Mouse (Mus musculus) urinary bladder, adult 18-20 months (tissue): ENCODE results near the gene Slc6a19.
"Not testable (repeated sequence)": the region's sequence is repeated elsewhere in the genome, so short reads cannot be mapped to it uniquely, and the experiment has no call there.

Experiments used
- DNase-seq, 2 experiments: peaks; one replicate each; pipeline ENCODE4 v3.0.0; 2022; ENCODE audit warnings: low spot score in 2 of 2, mixed read lengths in 2 of 2

The Slc6a19 gene

DNA sequence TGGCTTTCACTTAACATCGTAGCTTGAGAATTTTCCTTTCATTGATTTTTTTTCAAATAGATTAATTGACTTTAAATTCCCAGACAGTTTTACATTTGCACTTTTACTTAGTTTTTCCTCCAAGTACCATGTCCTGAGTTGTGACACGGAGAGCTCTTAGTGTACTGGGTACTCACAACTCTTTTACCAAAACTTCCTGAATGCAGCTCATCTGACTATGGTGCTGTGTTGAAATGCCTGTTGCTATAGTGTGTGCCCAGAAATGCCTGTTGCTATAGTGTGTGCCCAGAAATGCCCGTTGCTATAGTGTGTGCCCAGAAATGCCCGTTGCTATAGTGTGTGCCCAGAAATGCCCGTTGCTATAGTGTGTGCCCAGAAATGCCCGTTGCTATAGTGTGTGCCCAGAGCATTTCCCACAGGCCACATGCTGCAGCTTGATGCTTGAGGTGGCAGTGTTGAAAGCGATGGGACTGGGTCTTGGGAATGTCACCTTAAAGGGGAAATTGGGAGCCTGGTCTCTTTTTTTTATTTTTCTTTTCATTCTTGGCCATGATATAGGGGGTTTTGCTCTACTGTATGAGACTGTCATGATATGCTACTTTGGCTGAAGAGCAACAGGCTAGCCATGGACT lies at the start of gene Slc6a19:
Gene Slc6a19 (minus strand): TSS at position 172 of the 632 bp plus-strand sequence.
- no peak for DNase-seq

DNA sequence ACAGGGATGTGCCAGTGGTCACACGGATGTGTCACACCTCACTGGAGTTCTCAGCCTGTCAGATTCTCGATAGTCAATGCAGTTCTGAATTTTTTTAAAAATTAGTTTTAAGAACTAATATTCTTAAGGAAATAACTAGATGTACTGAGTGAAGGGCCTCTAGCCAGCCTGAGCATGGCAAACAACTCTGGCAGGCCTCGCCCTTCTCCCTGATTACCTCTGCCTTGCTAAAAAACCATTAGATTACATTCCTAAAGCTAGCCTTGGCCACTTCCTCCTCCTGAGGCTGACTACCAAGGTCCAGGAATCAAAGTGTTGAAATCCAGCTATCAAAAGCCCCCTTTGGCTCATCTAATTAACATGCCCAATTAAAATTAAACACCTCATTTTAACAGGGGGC lies 46.6 kb upstream of the Slc6a19 start:
- no peak for DNase-seq

DNA sequence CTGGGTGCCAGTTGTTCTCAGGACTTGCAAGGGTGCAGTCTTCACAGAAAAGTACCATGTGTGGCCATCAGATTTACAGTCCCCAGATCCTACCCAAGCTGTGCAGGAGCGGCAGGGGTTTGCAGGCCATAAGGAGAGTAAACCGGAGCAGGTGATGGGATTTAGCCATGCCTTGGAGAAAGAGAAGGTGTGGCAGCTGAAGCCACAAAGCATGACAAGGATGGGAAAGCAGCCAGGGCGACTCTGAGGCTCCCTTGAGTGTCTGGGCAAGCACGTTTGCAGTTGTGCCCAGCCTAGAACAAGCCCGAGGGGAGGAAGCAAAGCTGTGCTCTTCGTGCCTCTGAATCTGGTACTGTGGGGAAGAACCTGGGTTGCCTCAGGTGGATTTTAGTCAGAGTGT lies 45.8 kb upstream of the Slc6a19 start:
- DNase-seq: no peak

DNA sequence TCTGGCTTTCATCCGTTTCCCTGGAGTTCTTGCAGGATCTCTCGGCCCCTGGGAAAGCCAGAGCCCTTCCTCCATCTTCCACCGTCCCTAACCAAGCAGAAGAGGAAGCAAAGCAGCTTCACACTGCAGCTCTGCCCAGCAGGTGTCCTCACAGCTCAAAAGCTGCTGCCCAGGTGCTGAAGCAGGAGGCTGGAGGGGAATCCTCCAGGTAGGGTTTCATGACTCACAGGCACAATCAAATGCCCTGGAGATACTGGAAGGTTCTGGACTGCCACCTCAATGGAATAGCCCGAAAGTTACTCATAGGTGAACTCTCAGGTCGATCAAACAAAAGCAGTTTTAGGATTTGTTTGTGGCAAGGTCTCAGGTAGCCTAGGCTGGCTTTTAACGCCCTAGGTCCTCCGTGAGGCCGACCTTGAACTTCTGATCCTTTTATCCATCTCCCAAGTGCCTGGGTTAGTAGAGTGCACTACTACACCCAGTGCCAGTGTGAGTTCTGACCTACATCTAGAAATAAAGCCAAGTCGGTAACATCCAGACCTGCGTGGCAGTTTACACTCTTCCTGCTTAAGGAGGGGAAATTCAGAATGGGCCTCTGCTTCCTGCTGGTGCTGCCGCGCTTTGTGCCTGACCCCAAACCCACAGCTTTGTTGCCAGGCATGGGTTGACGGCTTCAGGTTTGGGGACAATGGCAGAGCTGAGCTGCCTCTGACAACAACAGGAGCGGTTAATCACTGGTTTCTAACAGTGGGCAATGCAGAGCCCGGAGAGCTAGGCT lies 44.2 kb upstream of the Slc6a19 start:
- DNase-seq: peak in 1 of 2 experiments; percentile 66

DNA sequence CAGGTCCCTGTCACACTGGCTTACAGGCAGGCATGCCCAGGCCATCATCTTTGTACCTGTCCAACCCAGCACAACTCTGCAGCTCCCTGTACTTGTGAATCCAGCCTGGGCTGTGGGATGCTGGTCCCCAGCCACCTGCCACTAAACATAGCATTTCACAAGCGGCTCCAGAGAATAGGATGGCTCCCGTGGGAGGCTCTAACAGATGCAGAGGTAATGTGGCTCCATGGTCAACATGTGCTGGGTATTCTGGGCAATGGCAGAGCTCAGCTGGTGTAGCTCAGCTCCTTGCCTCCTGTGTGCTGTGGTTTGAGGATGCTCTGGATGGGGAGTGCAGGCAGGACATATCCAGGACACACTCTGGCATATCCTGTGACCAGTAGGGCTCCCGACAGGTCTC lies 39.0 kb upstream of the Slc6a19 start:
- no peak for DNase-seq

DNA sequence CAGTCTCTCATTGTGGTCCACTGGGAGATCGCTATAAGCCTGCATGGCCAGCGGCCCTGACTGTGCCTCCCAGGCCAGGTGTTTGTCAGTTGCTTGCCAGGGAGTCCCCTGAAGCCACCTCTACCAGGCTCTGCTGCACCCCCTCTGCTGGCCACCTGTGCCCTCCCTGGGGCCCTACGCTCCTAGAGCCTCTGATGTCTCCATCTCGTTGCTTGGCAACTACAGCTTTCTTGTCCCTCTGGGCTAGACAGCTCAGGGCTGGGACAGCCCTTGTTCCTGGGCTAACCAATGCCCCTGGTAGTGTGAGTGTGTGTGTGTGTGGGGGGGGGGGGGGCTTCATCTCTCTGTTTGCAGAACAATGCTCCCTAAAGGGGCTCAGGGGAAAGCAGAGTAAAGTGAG lies 38.3 kb upstream of the Slc6a19 start:
- no peak for DNase-seq

DNA sequence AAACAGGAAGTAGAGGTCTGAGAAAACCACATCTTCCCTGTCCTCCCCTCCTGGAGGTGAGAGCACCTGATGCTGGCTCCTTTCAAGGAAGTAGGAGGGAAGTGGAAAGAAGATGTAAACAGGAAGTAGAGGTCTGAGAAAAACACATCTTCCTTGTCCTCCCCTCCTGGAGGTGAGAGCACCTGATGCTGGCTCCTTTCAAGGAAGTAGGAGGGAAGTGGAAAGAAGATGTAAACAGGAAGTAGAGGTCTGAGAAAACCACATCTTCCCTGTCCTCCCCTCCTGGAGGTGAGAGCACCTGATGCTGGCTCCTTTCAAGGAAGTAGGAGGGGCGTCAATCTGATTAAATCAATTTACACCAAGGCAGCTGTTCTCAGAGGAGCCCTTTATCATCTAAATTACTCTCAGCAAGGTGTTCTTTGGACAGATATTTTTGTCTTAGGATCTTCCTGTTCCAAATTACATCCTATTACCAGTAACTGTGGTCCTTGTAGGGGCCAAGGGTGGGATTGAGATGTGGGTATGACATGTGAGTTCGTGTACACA lies 35.8 kb upstream of the Slc6a19 start:
- not testable (repeated sequence) for DNase-seq

DNA sequence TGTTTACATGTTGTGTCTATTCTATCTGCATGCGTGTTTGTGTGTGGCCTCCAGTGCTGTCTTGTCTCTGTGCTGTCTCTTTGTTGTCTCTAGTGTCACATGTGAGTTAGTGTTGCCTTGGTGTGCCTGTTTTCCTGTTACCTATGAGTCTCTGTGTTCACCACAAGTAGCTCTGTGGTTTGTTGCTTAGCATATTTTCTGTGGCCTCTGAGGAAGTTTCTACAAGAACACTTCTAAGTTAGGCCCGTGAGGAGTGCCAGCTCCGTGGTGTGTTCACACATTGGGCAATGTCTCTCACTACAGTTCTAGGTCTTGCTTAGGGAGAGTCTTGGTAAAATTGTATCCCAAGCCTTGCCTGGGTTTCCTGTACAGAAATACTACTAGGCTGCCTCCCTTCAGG lies 32.3 kb upstream of the Slc6a19 start:
- no peak for DNase-seq

DNA sequence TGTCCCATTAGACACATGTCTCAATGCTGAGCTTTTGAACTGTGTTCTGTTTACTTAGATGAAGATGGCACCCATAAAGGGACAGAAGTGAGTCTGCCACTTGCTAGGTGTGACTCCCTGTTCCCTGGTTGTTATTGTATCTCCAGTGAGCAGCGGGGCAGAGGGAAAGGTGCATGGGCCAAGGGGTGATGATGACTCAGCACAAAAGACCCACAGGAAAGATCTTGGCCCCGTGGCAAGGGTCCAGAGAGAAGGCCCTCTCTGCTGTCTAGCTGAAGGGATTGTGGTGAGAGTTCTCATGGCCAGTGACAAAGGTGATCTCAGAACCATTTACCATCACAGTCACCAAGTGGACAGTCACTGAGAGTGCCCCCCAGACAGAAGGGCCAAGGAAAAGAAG lies 31.3 kb upstream of the Slc6a19 start:
- DNase-seq: no peak

DNA sequence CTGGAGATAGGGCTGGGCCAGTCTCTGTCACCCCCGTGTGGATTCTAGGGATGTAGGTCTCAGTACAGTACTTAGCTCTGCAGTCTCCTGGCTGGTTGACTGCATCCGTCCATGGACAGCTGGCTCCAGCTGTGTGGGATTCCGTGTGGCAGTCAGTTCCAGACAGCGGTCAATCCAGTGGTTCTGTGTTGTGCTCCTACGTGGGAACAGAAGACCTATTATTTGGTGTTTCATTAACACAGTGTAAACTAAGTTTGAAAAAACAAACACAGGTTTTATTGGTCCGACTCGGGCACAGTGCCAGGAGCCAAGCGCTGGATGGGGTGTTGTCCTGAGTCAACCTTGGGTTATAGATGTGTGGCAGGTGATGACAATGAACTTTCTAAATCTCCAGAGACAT lies 30.6 kb upstream of the Slc6a19 start:
- peak; percentile 51 to 69 for DNase-seq

DNA sequence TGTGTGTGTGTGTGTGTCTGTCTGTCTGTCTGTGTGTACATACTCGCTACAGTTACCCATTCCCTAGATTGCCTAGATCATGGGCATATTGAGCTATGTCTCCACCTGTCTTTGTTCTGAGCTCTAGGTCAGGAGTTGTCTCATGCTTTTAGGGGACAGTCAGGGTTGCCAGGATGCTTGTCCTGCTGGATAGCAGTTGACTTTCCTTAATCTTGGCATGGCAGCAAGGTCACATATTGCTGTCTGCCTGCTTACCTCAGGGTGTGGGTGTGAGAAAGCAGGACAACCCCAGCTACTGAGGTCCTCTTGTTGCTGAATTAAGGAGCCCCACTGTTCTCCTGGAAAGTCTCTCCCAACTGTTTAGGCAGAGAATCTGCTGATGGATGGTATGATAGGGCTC lies 29.7 kb upstream of the Slc6a19 start:
- DNase-seq: no peak

DNA sequence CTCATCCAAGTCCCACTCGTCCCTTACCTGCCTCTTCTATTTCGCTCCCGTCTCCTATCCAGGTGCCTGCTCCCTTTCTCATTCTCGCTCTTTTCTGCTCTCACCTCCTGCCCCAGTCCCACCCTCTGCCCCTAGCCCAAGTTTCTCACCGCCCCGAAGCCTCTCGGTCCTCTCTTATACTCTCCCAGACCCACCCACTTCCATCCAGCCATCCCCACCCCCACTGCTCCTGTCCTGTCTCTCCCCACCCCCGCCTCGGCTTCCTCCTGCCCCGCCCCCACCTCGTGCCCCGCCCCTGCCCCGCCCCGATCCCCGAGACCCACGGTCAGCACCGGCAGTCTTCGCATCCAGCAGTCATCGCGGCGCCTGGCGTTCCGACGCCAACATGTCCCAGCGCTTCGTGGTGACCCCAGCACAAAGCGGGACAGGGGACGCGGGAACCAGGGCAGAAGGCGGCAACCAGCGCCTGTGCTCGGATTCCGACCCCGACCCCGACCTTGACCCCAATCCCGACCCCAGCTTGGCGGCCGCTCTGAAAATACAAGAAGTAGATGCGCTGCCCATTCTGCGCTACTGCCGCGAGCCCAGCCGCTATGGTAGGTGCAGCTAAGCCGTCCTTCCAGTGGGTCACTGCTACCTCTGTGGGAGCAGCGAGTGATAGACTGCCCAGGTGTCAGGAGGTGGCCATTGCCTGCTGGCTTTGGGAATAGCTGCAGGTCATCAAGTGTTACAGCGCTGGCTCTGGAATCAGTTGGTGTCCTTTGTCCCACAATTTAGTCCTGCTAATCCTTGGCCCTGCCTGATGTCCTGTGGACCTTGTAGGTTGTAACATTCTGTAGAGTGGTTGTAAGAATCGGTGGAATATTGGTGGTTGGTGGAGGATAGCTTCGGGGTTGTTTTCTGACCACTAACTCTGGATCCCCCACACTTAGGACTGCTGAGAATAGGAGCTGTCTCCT lies 28.4 kb upstream of the Slc6a19 start, which contains the start of gene Slc12a7:
Gene Slc12a7 (plus strand): TSS at position 353 of the 959 bp plus-strand sequence.
- DNase-seq: peak; percentile 36 to 52

DNA sequence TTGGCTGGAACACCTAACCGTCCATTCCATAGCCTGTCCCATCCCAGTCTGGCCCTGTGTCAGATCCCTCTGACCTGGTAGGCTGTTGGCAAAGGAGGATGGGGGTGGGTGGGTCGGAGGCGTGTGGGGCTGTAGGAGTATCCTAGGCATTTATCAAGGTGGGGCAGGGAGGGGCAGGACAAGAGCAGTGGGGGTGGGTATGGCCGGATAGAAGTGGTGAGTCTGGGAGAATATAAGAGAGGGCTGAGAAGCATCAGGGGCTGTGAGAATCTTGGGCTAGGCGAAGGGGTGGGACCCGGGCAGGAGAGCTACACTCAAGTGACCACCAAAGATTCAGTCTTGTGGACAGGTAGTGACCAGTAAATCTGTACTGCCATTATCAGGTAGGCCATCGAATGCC lies 27.6 kb upstream of the Slc6a19 start:
- DNase-seq: no peak

DNA sequence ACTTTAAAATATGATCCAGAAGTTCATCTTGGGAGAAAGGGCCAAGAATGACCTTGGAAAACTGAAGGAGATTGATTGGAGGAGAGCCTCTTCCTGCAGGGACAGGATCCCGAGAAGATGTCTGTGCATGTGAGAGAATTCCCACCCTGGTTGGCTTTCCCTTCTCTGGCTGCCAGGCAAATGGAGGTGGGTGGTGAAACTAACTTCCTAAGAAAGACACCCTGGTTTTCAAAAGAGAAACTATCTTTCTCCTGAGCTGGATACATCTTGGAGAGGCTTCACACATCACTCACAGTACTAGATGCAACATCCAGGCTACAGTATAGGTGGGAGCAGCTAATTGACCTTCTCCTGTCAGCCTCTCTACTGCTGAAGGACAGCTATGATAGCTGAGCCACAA lies 26.2 kb upstream of the Slc6a19 start:
- no peak for DNase-seq

DNA sequence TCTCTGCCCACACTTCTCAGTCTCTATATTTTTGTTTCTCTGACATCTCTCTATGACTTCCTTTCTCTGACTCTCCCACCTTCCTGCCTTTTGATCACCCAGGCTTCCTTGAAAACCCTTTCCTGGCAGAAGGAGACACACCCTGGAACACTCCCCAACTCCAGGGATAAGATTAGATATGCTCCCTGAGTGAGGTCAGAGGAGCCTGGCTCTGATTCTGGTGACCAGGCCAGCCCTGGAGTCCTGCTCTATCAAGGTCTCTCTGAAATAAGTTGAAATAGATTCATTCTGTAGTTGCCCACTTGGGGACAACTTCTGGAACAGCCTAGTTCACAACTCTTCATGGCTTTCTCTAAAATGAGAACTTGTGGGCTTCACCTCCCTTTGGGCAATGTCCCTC lies 24.0 kb upstream of the Slc6a19 start:
- DNase-seq: no peak

DNA sequence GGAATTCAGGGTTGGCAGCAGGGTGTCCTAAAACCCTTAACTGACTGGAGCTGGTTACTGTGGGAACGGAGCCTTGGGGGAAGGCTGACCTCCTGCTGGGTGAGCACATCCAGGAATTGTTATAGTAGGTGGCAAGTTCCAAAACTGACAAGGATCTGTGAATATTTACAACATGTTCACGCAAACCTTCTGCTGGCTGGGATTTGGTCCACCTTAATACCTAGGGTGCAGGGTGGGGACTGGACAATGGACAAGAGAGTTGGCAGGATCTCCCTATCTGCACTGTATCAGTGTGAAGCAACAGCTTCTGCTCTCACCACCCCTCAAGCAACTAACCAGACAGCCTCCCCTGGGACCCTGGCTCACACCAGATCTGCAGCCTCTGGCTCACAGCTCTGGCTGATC lies 23.0 kb upstream of the Slc6a19 start:
- no peak for DNase-seq

DNA sequence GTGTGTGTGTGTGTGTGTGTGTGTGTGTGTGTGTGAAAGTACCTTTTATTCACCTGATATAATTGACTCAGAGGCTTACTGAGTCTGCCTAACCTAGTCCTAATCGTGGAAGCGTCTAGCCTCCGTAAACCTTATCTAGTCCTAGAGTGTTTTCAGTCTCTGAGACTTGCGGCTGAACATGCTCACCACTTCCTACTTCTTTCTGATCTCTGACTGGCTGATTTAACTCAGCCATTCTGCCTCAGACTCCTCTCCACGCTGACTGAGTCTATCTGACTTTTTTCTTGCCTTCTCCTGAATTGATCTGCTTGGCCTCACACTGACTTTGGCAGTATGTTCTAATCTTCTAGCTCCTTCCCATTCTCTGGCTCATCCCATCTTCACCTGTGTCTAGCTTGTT lies 20.6 kb upstream of the Slc6a19 start:
- no peak for DNase-seq

DNA sequence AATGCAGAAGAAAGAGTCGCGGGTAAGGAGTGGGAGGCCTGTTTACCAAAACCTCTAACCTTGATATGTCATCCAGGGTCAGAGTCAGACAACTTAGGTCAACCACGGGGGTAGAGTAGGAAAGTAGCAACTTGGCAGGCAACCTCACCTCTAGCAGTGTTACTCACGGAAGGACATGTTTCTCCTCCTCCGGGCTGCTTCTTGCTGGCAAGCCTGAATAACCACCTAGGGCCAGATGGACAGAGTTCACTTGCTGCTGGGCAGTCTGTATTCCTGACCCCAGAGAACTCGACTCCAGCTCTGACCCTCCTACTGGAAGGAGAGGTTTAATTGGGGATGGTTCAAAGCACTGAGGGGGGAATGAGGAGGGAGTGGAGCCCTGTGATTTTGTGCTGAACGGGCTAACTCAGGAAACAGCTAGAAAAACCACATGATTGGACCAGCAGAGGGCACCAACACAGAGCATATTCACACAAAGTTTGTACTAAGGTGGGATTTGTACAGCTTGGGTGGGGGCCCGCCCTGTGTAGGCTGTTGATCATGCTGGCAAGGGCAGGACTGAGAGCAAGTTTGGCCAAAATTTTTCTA lies 18.5 kb upstream of the Slc6a19 start:
- peak in 1 of 2 experiments; percentile 27 for DNase-seq

DNA sequence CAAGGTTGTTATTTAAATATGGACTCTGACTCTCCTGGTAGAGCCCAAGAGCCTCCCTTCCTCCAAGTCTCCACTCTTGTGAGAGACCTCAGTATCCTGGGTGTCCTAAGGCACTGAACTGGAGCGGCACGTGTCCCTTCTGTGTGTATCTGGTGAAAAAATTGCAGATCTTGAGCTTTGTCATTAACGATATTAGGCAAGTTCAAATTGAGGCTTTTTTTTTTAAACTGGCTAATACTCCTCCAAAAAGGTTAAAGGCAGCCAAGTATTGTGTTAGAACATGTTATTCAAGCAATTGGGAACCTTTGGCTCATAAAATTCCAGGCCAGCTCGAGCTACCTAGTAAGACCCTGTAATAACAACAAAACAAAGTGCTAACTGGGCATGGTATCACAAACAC lies 15.6 kb upstream of the Slc6a19 start:
- DNase-seq: no peak

DNA sequence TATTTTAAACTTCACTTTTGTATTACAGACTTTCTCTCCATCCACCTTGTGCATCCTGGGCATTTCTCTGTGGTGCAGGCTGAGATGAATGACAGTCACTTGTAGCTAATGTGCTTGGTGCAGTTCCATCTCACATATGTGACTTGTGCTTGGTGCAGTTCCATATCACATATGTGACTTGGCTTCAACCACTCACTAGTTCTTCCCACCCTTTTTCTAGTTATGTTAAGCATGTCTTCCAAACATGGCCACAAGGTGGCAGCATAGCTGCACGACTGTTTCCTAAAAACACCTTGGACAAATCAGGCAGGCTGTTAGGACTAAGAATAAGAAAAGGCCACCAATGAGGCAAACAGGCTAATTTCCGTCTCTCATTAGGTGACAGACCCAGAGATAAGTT lies 13.6 kb upstream of the Slc6a19 start:
- DNase-seq: peak; percentile 63 to 67

DNA sequence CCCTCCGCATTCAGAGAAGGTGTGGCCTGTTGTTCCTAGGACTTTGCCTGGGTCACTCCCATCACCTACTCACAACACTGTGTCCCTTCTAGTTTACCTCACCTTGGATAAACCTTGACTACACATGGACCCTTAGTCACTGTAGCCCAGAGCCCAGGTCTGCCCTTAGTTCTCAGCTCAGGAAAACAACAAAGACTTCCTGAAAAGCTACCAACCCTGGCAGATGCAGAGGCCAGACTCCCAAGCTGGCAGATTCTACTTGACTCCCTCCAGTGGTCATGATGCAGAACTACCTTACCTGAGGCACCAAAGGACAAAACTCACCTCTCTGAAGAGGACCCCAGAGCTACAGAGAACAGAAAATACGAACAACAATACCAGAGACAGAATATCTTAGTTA lies 9.4 kb upstream of the Slc6a19 start:
- no peak for DNase-seq

DNA sequence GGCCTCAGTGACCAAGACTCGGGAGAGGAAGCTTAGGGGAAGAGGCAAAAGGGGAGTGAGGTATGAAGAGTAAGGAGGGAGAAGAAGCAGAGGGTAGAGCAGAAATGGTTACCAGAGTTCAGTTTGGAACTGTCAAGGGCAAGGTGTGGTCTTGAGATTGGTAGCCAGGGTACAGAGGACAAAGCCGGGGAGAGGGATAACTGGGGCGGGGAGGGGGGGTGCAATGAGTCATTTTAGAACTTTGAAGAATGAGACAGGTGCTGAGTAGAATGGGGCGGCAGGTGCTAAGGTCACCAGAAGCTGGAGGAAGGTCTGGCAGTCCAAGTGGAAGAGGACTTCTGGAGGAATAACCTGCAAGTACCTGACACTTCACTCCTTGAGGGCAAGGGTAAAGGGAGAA lies 8.5 kb upstream of the Slc6a19 start:
- DNase-seq: no peak
